Mouse (Mus musculus) liver, embryonic 14.5 days (tissue): ENCODE data around the gene Fam192a. TPM values are rescaled to one million over a fixed set of nuclear protein-coding genes. Genes with fewer than 3 reads are reported as not detected.

Source experiments
- ATAC-seq: fragments of 200-750 bp; cut with Nextera tagmentation; 2 replicates; pipeline ENCODE4 v1.8.0; 2017; ENCODE audit warnings: moderate number of reproducible peaks, mild to moderate bottlenecking, moderate library complexity; ENCODE audit not compliant: insufficient read depth
- DNase-seq, 3 experiments: peaks; one replicate each; pipeline ENCODE4 v3.0.0-alpha.2; 2012 to 2013; ENCODE audit warnings: low read depth in 3 of 3, low spot score in 3 of 3
- H3K27ac ChIP-seq: fragments of 300-500 bp; sonication (generic); 2 replicates; pipeline ENCODE4 v1.5.1; 2014; ENCODE audit warnings: moderate library complexity, mild to moderate bottlenecking, control low read depth, inconsistent platforms
- H3K27me3 ChIP-seq: fragments of 300-500 bp; sonication (generic); 2 replicates; pipeline ENCODE4 v1.6.1; 2014; ENCODE audit warnings: mild to moderate bottlenecking, low read length, moderate library complexity; ENCODE audit not compliant: control insufficient read depth, insufficient read depth
- H3K36me3 ChIP-seq: fragments of 300-500 bp; sonication (generic); replicated peaks from 2 replicates; pipeline ENCODE4 v1.6.1; 2014; ENCODE audit warnings: low read depth; ENCODE audit not compliant: control insufficient read depth, insufficient read depth
- H3K4me1 ChIP-seq, 2 experiments: fragments of 200-500 bp in 1 of 2; fragments of 300-500 bp in 1 of 2; sonication (generic) in 1 of 2; replicated peaks; 2 replicates each; pipeline ENCODE4 v1.6.1; 2012 to 2014; ENCODE audit warnings: antibody characterized with exemption in 1 of 2, inconsistent platforms in 1 of 2, low read length in 1 of 2; ENCODE audit not compliant: control insufficient read depth in 2 of 2, insufficient read depth in 2 of 2
- H3K4me2 ChIP-seq: fragments of 300-500 bp; sonication (generic); 2 replicates; pipeline ENCODE4 v1.6.1; 2014; ENCODE audit warnings: low read depth, mild to moderate bottlenecking, control low read depth, moderate library complexity
- H3K4me3 ChIP-seq, 2 experiments: fragments of 200-500 bp in 1 of 2; fragments of 300-500 bp in 1 of 2; sonication (generic) in 1 of 2; 2 replicates each; pipeline ENCODE4 v1.5.1; 2012 to 2014; ENCODE audit warnings: low read depth in 2 of 2, low read length in 2 of 2, mild to moderate bottlenecking in 2 of 2, control low read depth in 1 of 2, inconsistent platforms in 1 of 2, moderate library complexity in 1 of 2; ENCODE audit not compliant: insufficient read depth in 1 of 2
- H3K9ac ChIP-seq: fragments of 300-500 bp; sonication (generic); replicated peaks from 2 replicates; pipeline ENCODE4 v1.6.1; 2014; ENCODE audit warnings: mild to moderate bottlenecking, control low read depth, moderate library complexity
- H3K9me3 ChIP-seq: fragments of 300-500 bp; sonication (generic); 2 replicates; pipeline ENCODE4 v1.6.1; 2016; ENCODE audit warnings: low read length, mixed read lengths; ENCODE audit not compliant: control insufficient read depth
- CTCF ChIP-seq: IDR thresholded peaks from 2 replicates; pipeline ENCODE4 v1.5.1; 2016; ENCODE audit warnings: antibody characterized with exemption, low read depth, control low read depth
- EP300 ChIP-seq: IDR thresholded peaks from 2 replicates; pipeline ENCODE4 v1.6.1; 2016; ENCODE audit warnings: antibody characterized with exemption, low read depth
- WGBS: fragments of 180-500 bp; shearing (Covaris S2); extraction: QIAGEN DNeasy Blood & Tissue Kit; methylation state at CpG from one replicate; pipeline ENCODE4 v1.1.7; 2014; ENCODE audit not compliant: insufficient replicate concordance; 5-methylcytosine and 5-hydroxymethylcytosine counted together
- polyA plus RNA-seq, 2 experiments: library from polyadenylated mRNA; depleted of rRNA in 1 of 2; stranded (reverse) in 1 of 2; unstranded in 1 of 2; fragments of >200 nt; fragmentation: Nextera tagmentation in 1 of 2; extraction: Ambion mirVana in 1 of 2; gene quantifications; 2 replicates each; pipeline versions ENCODE4 v1.2.1 to v1.2.3; 2012 to 2014

Fam192a gene
- polyA plus RNA-seq, 2 experiments = 16.1 to 25.8 TPM

DNA sequence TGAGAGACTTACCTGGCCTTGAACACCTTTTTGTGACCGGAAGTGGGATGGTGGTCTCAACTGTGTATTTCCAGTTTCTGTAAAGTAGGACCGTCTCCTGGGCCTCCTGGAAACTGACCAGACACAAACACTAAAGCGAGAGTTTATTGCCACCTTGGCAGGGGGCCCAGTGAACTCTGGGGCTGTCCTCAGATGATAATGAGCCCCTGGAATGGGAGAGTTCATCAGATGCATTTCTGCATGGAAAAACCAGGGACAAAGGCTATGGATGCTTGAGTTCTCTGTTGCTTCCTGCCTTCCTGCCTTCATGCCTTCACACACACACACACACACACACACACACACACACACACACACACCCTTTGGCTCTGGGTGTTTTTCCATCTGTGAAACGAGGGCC is 67.2 kb downstream of the Fam192a start:
- no peak for DNase-seq
- H3K27me3 ChIP-seq = peaks cover 36% of the 10 kb centered on the region

DNA sequence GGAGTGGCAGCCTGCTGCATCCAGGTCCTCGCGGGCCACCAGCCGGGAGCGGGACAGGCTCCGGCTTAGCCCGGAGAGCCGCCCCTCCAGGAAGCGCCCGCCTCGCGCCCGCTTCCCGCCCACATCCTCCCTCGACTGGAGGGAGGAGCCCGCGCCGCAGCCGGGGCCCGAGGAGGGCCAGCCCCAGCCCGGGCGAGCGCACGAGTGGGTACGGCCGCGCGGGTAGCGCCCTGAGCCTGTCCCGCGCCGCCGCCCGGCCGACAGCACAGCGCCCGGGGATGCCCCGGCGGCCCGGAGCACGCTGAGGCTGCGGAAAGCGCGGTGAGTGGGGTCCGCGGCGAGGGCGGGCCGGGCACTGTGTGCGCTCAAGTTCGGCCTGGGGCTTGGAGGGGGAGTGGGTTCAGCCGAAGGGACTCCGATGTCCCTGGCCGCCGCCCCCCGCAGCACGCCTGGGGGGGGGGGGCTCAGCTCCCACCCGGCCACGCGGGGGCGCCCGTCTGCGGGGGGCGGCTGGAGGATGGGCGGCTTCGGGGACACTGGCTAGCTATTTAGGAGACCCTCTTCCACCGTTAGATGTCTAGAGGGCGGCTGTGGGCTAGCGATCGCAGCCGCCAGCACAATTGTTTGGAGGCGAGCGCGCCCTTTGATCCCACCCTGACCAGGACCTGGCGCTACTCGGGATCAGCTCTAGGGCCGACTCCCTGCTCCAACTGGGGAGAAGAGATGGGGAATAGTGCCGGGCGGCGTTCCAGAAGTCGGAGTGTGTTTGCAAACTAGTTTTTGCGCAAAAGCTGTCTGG is 68.7 kb downstream of the Fam192a start, which contains the start of gene Cpne2:
Cpne2 (plus strand) TSS at position 118 of the 799 bp plus-strand sequence.
- ATAC-seq (peak; percentile 66), DNase-seq (no peak)
- peaks cover 36% of the 10 kb centered on the region for H3K27me3 ChIP-seq
- WGBS = 1% methylated on average over 73 of the region's 81 CpGs
- peak within 1 kb of the TSS; percentile 47 to 54 for H3K4me3 ChIP-seq
- no peaks in the 10 kb centered on the region for H3K4me1 ChIP-seq
- H3K27ac ChIP-seq = no peak within 1 kb of the TSS
- H3K36me3 ChIP-seq = no peaks in the 10 kb centered on the region
- TF ChIP-seq EP300 = no peak
- peak; percentile 20; the same call in 1 of the 2 replicates for TF ChIP-seq CTCF
- H3K9me3 ChIP-seq = no peaks in the 10 kb centered on the region
- H3K4me2 ChIP-seq = peak within 1 kb of the TSS; percentile 61
- H3K9ac ChIP-seq = no peak within 1 kb of the TSS

More for the DNA sequence above, 67.2 kb downstream of the Fam192a start:
- H3K9me3 ChIP-seq = no peaks in the 10 kb centered on the region
- H3K9ac ChIP-seq = no peak overlapping the region
- no peaks in the 10 kb centered on the region for H3K36me3 ChIP-seq
- H3K27ac ChIP-seq = no peak overlapping the region
- no peaks in the 10 kb centered on the region for H3K4me1 ChIP-seq
- H3K4me3 ChIP-seq = no peak overlapping the region
- ATAC-seq = no peak
- WGBS = 37% methylated on average over 4 of the region's 4 CpGs
- TF ChIP-seq EP300 = no peak
- no peak for TF ChIP-seq CTCF
- H3K4me2 ChIP-seq = no peak overlapping the region

DNA sequence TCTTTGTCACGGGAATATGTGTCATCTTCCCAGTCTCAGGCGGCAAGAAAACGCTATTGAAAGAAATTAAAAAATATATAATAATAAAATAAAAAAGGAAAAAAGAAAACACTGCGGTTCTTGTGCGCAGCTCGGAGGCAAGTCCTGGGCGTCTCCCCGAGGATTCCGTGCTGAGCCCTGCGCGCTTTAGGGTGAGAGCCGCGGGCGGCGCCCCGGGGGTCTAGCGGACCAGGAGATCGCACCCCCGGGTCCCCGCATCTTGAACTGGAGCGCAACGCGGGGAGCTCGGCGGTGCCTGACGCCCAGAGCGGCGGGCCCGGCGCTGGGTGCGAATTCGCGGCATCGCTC is 69.3 kb downstream of the Fam192a start:
- DNase-seq (no peak), ATAC-seq (no peak)
- H3K36me3 ChIP-seq = no peaks in the 10 kb centered on the region
- H3K27ac ChIP-seq = no peak overlapping the region
- no peak for TF ChIP-seq EP300
- TF ChIP-seq CTCF = no peak
- no peak overlapping the region for H3K9ac ChIP-seq
- H3K9me3 ChIP-seq = no peaks in the 10 kb centered on the region
- H3K27me3 ChIP-seq = peaks cover 36% of the 10 kb centered on the region
- under 1% methylated on average over 34 of the region's 34 CpGs for WGBS
- peak overlapping the region; percentile 61 for H3K4me2 ChIP-seq
- H3K4me1 ChIP-seq = no peaks in the 10 kb centered on the region
- peak overlapping the region; percentile 15 to 54; a peak in 3 of 4 replicates for H3K4me3 ChIP-seq

DNA sequence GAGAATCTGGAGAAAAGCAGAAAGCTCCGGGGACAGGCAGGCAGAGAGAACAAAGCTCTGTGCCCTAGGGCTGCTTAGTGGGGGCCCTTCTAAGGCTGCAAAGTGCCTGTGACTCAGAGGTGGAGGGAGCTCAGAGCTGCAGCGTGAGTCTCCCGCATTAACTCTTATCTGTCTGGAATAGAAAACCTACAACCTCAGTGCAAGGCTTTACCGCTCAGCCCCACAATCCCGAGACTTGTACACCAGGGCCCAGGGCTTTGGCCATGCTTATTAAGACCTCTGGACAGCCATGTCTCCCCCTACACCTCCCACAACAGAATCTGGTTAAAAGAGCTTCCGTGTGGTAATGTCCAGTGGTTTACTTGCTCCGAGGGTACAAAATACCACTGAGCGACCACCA is 69.8 kb downstream of the Fam192a start:
- H3K4me3 ChIP-seq = no peak overlapping the region
- peaks cover 36% of the 10 kb centered on the region for H3K27me3 ChIP-seq
- H3K4me1 ChIP-seq = no peaks in the 10 kb centered on the region
- no peak overlapping the region for H3K9ac ChIP-seq
- no peak for ATAC-seq
- H3K9me3 ChIP-seq = no peaks in the 10 kb centered on the region
- 5% methylated on average over 8 of the region's 8 CpGs for WGBS
- DNase-seq = no peak
- peak overlapping the region; percentile 61 for H3K4me2 ChIP-seq
- H3K27ac ChIP-seq = no peak overlapping the region
- no peak for TF ChIP-seq CTCF
- TF ChIP-seq EP300 = no peak
- H3K36me3 ChIP-seq = no peaks in the 10 kb centered on the region

DNA sequence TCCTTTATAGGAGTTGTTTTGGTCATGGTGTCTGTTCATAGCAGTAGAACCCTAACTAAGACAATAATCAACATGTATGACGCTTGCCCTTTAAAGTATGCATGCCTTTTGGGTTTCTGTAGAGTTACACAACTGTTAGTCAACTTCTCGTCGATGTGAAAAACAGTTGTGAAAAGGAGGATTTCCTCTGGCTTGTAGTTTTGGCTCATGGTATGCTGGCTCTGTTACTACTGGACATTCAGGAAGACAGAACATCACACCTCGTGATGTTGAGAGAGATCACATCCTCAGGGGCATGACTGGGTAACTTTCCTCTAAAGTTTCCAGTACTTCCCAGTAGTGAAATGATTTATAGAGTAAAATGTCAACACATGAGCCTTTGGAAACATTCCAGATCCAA is 71.2 kb downstream of the Fam192a start:
- WGBS = 58% methylated on average over 4 of the region's 4 CpGs
- no peak overlapping the region for H3K27ac ChIP-seq
- H3K36me3 ChIP-seq = no peaks in the 10 kb centered on the region
- H3K4me1 ChIP-seq = no peaks in the 10 kb centered on the region
- H3K9ac ChIP-seq = no peak overlapping the region
- H3K4me2 ChIP-seq = no peak overlapping the region
- DNase-seq = no peak
- no peak for TF ChIP-seq CTCF
- TF ChIP-seq EP300 = no peak
- H3K27me3 ChIP-seq = peaks cover 36% of the 10 kb centered on the region
- ATAC-seq = no peak
- H3K4me3 ChIP-seq = no peak overlapping the region
- H3K9me3 ChIP-seq = no peaks in the 10 kb centered on the region
